Mouse (Mus musculus) layer of hippocampus, postnatal 36 days (tissue): ENCODE measurements at regions not wholly inside any gene's neighbourhood (a gene's known extent, or its start where the extent isn't known, plus 50 kb on each side); places are given as distances from the start of the nearest gene placed in this dataset.
A peak's percentile ranks its signal among the peaks of the same experiment; 100 is the strongest.

ENCODE experiments used
- DNase-seq, 2 experiments: peaks; one replicate each; pipeline ENCODE4 v3.0.0; 2022

GRCm38 (mm10) chr7:70643694-70644301 lies 277.3 kb upstream of the Nr2f2 start:
- DNase-seq, result no peak

- DNase-seq, result no peak
Measured at GRCm38 (mm10) chr7:70643055-70643454, 276.5 kb upstream of the Nr2f2 start.

GRCm38 (mm10) chr7:70641217-70641616 lies 274.7 kb upstream of the Nr2f2 start:
- peak in 1 of 2 experiments; percentile 10 for DNase-seq

GRCm38 (mm10) chr7:70640574-70640973 lies 274.0 kb upstream of the Nr2f2 start:
- DNase-seq, result no peak

GRCm38 (mm10) chr7:70638161-70638560 lies 271.6 kb upstream of the Nr2f2 start:
- no peak for DNase-seq

- no peak for DNase-seq
Measured at GRCm38 (mm10) chr7:70634016-70634415, 267.5 kb upstream of the Nr2f2 start.

GRCm38 (mm10) chr7:70633577-70633976 lies 267.0 kb upstream of the Nr2f2 start:
- peak in 1 of 2 experiments; percentile 6 for DNase-seq

GRCm38 (mm10) chr7:70625643-70626231 lies 259.2 kb upstream of the Nr2f2 start:
- no peak for DNase-seq

- DNase-seq, result no peak
Measured at GRCm38 (mm10) chr7:70624727-70625642, 258.4 kb upstream of the Nr2f2 start.

GRCm38 (mm10) chr7:70624031-70624726 lies 257.6 kb upstream of the Nr2f2 start:
- no peak for DNase-seq

GRCm38 (mm10) chr7:70619400-70619799 lies 252.9 kb upstream of the Nr2f2 start:
- DNase-seq, result no peak

GRCm38 (mm10) chr7:70618270-70618669 lies 251.7 kb upstream of the Nr2f2 start:
- DNase-seq, result no peak

- no peak for DNase-seq
Measured at GRCm38 (mm10) chr7:70606511-70606910, 240.0 kb upstream of the Nr2f2 start.

GRCm38 (mm10) chr7:70604471-70605174 lies 238.1 kb upstream of the Nr2f2 start:
- no peak for DNase-seq

- DNase-seq, result no peak
Measured at GRCm38 (mm10) chr7:70593027-70593426, 226.5 kb upstream of the Nr2f2 start.

- DNase-seq, result no peak
Measured at GRCm38 (mm10) chr7:70591361-70592256, 225.1 kb upstream of the Nr2f2 start.

- DNase-seq, result no peak
Measured at GRCm38 (mm10) chr7:70589713-70590112, 223.2 kb upstream of the Nr2f2 start.

- no peak for DNase-seq
Measured at GRCm38 (mm10) chr7:70588061-70588460, 221.5 kb upstream of the Nr2f2 start.

- DNase-seq, result no peak
Measured at GRCm38 (mm10) chr7:70584480-70584879, 217.9 kb upstream of the Nr2f2 start.

GRCm38 (mm10) chr7:70576112-70576910 lies 209.8 kb upstream of the Nr2f2 start:
- DNase-seq, result no peak
